Mouse (Mus musculus) CD4-positive naive resting alpha-beta T cell, adult 76 days (primary cell): ENCODE measurements around the gene Hao1. TPM values are rescaled to one million over a fixed set of nuclear protein-coding genes. Genes with fewer than 3 reads are reported as not detected.

Source experiments
- total RNA-seq: library from RNA; stranded (reverse); gene quantifications from one replicate; pipeline ENCODE4 v1.2.4, GENCODE M21; 2023

Gene Hao1
- not detected for total RNA-seq

GRCm38 (mm10) chr2:134554221-134554727 is at the start of gene Hao1:
Gene Hao1 (minus strand): TSS chr2:134554368.

Other genes with a start within 250 kb of the Hao1 start
- 42.0 TPM for gene Tmx4, start 89.8 kb upstream of the Hao1 start, total RNA-seq
- gene Plcb1, start 231.7 kb upstream of the Hao1 start, total RNA-seq = 0.09 TPM